Mouse (Mus musculus): ENCODE results near the gene Ankrd44. TPM values are rescaled to one million over a fixed set of nuclear protein-coding genes. Genes with fewer than 3 reads are reported as not detected.

The Ankrd44 gene
- total RNA-seq, 1 experiment from 2014 or later = 20.5 TPM

DNA sequence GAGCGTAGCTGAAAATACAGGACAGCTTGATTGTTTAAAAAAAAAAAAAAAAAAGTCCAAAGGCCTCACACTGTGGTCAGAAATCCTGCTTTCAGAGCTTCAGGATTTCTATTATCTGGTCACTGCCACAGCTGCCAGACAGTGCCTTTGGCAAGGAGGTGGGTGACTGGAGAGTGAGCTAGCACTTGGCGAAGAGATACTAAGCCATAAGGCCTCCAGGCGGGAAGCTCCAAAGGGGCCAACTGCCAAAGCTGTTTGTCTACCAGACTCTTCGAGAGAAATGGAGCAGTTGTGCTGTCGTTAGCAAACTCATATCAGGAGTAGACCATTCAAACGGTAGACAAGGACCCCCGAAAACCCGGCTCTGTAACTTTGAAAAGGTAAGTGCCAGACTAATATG is 3.5 kb downstream of the Ankrd44 start:
- DNase-seq = no peak

DNA sequence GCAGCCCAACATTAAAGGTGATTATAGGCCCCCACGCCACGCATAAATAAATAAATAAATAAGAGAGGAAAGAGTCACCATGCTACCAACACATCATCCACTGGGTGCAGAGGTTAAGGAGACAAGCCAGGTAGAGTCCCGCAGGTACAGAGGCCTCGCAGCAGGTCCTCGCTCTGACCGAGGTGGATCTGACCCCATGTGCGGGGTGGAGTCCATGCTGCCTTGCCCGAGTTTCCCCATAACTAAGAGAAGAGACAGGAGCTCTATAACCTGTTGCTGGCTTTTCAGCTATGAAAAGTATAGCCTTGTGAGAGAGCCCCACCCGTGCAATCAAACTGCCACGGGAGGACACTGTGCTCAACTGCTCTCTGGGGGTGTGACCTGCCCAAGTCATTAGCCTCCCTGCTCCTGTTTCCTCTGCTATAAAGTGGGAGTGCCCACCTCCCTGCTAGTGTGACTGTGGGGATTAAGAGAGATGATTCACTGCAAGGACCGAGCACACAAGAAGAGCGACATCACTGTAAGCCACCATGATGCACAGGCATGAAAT is 4.1 kb downstream of the Ankrd44 start:
- DNase-seq = no peak

DNA sequence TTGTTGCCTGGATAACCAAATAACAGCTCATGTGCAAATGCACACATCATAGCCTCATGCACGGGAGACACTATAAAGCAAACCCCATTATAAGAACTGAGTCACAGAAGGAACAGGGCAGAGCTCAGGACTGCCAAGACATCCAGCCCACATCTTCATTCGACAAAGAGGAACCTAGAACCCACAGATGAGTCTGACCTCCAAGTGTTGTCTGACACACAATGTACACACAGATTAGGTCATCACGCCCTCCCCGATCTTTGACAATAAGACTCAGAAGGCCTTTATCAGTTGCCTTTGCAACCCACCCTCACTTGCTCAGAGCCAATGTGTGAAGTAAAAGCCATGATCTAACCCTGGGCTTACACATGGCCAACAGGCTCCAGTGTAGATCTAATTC is 6.1 kb downstream of the Ankrd44 start:
- no peak for DNase-seq

DNA sequence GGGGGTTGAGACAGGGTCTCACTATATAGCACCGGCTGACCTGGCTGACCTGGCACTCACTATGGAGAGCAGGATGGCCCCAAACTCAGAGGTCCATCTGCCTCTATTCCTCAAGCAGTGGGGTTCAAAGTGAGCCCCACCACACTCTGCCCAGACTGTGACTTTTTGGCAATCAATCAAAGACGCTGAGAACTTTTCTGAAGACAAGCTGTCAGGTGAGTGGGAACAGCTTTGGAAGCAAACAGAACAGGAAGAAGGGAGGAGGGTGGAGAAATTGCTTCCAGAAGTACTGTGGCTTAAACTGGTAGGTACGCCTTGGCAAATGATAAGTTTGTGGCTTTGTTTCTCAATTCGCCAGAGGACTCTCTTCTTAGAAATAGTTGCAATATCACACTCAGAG is 9.7 kb downstream of the Ankrd44 start:
- DNase-seq = no peak

DNA sequence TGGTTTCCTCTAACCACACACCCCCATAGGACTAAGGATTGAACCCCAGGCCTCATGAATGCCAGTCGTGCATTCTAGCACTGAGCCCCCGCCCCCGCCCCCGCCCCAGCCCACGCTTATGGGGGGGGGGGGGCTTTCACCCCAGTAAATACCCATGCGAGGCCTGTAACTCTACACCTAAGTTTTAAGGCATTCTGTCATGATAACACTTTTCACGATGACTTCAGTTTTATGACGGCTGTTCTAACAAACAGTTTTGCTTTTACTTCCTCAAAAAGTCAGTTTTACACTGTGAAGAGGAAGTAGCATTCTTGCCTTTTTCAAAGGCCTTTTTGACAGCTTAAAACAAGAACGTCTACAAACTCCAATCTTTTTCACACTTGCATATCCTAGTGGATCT is 11.8 kb downstream of the Ankrd44 start:
- no peak for DNase-seq

DNA sequence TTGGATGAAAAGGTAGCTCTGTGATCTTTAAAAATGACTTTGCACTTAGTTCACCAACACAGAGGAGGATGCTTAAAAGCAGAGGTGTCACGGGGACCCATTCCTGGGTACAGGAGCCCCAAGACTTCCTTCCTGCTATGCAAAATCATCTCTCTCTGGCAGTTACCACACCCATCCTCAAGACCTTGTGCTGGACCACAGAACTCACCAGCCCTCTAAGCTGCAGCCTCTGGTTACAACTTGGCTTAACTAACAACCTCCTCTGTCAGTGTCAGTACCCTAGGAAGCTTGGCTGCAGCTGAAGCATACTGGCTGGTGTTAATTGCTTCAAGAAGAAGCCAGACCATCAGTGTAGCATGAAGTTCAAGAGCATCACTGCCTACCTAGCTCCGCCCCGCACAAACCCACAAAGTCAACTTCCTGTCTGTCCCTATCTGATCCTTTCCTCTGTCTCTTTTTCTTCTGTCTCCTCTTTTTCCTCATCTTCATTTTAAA is 12.8 kb downstream of the Ankrd44 start:
- DNase-seq = no peak

DNA sequence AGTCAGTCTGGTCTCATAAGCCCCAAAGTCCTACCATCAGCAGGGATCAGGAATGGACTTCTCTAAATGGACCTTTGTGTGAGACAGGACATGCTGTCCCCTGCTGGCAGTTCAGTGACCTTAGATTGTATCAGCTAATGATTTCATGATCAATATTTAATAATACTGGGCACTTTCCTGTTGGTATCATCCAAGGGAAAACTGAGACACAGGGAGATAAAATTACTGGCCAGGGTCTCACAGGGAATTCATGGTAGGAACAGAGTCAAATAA is 13.2 kb downstream of the Ankrd44 start:
- DNase-seq = no peak

DNA sequence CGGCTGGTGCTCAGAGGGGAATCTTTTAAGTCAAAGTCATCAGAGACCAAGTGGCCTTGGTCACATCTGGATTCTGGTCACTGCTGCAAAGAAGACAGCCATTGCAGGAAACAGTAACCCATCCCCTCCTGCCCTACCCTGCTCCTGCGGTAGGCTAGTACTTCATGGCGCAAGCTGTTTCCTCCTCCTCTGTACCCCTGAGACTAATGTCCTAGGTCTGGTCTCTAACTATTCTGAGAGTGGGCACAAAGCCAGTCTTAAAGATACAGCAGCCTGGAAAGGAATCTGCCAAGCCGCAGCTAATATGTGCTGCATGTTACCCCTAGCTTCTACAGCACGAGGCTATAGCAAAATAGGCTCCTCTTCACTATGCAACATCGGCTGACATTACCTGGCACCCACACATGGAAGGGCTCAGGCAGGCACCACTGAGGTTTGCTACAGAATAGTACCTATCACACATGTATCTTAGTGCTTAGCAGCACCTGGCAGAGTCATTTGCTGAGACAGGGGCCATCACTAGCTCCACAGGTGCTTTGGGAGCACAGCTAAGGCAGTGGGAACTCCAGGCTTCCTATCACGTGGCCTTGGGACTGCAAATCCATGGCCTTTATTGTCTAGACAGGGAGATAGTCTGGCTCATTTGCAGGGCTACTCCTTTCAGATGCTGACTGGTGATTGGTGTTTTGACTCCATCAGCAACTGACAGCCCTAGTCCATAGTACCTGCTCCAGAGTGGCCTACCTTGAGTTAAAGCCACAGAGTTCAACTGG is 13.7 kb downstream of the Ankrd44 start:
- peak; percentile 63 for DNase-seq

DNA sequence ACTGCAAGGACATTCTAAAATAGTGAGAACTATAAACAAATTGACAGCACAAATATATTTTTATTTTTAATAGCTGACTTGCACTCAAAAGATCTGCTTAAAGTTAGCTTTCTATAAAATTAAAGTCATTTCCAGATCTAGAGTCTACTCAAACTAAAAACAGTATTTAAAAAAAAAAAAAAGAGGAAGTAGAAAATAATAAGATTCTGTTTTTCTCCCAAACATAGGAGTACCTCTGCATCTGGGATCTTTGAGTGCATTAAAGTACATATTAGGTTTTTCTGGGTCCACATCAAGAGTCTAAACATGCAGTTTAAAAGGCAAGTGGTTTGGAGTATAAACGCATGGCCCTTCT is 15.0 kb downstream of the Ankrd44 start:
- no peak for DNase-seq

DNA sequence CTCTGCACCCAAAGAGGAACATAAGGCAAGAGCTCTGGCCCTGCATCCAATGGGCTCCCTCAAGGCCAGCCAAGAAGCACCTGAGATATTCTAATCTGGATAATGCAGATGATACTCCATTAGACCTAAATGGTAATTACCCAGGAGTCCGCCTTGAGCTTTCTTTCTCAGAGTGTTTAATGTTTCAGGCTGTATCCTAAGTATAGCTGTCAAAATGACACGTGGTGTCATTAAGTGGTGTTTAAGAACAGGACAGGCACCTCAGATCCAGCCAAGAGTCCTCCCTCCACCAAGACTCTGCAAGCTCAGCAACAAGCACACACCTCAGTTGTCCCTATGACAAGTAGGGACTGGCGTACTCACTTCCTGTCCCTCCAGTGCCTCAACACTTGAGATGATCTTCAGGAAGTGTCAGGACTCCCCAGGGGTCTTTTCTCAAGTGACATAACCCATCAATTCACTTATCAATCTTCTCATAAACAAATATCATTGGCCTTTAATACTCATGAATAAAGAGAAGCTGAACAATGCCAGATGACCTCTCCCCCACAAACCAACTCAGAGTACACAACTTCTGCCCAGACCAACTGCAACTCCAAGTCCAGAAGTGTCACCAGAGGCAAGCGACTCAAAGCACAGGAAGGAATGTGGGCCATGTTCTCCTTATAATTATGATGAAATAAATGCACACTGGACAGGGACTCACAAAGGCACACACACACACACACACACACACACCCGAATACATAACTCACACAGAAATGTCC is 15.5 kb downstream of the Ankrd44 start:
- no peak for DNase-seq

DNA sequence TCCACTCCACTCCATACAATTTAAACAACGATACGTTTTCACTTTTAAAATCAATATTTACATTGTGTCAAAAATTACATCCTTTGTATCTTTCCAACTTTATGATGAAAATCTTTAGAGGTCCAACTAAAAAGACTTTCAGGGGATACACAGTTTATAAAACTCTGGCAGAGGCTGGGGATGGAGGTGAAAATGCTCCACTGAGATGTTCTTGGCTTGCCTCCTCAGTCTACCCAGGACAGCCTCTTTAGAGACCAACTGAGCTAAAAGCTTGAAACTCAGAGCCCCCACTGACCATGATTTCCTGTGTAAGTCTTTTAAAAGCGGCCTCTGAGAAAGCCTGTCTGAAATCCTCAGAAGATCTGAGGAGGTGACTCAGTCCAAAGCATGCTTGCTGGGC is 17.4 kb downstream of the Ankrd44 start:
- no peak for DNase-seq

DNA sequence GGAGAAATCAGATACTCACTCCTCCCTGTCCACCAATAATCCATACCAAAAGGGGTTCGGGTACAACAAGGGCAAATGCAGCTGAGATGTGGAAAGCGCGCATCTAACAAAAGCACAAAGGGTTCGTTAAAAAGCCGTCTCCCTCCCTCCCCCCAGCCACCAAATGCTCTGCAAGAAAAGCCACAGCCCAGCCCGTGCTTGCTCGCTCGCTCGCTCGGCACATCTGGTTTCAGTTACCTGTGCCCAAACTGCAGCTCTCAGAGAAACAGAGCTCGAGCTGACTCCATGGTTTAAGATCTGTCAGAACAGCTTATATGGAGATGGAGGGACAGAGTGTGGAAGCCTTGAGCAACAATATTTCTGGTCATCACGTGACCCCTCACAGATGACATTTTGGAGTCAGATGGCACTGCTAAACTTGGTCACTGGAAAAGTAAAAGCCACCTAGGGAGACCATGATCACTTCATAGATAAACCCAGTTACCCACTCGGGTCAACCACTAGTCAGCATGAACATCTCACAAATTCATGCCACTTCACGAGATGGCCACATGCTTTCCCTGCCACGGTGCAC is 19.0 kb downstream of the Ankrd44 start:
- DNase-seq = no peak

DNA sequence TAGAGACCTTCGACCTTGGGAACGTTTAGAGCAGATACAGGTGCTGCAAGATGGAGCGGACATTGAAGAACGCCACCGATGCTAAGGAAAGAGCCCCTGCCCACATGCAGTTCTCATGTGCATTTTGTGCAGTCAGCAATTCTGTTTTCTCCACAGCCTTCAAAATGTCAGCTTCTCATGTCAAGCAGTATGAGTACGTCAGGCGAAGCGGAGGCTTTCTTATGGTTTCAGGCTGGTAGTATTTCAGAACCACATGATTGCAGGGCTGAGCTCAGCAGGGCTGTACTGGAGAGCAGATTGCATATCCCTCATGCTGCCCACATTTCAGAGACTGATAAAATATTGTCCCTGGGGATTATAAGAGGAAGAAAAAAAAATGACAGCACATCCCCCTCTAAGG is 19.9 kb downstream of the Ankrd44 start:
- DNase-seq = no peak

DNA sequence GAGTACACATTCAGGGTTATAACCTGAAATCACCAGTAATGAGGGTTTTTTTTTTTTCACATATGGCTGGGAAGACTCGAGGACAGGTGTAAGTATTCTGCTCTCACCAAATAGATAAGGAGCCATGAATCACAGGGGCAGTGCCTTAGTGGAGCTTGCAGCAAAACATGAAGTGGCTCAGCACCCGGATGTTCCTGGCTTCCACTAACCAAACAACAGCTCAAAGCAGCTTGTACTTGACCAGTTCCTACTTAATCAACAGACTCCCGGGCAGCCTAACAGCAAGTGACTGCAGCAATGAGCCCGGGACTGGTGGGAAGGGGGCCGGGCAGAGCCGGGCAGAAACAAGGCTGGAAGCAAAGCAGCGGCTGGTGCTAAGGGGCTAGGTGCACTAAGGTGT is 20.6 kb downstream of the Ankrd44 start:
- DNase-seq = no peak

DNA sequence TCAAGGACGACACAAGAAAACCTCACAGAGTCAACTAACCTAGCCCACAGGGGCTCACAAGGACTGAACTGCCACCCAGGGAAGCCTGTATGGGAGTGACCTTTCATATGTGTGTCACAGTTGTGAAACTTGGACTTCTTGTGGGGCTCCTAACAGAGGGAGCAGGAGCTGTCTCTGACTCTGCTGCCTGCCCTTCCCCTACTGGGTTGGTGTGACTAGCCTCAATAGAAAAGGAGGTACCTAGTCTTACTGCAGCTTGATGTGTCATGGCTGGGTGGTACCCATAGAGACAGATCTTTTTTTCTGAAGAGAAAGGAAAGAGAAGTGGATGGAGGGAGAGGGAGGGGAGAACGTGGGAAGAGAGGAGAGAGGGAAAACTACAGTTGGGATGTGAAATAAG is 22.0 kb downstream of the Ankrd44 start:
- no peak for DNase-seq

DNA sequence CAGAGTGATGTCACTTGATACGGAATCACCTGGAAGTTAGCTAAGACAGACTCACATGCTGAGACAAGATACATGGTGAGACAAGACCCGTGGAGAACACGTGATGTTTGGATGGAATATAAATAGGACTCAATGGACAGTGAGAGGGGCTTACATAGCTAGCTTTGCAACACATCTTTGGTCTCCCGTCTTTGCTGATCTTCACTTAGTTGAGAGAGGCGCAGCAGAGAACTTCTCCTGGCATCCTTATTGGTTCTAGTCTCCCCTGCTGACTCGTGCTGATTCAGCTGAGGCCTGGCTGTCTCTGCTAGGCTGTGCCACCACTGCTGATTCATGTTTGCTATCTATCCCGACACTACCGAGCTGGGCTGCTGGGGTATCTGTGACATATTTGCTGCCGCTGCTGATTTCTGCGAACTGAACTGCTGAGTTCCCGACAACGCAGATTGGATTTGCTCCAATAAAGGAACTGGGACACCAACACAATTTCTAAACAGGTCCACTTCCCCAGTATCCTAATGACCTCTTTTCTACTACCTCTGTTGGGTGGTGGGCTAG is 23.4 kb downstream of the Ankrd44 start:
- DNase-seq = no peak

DNA sequence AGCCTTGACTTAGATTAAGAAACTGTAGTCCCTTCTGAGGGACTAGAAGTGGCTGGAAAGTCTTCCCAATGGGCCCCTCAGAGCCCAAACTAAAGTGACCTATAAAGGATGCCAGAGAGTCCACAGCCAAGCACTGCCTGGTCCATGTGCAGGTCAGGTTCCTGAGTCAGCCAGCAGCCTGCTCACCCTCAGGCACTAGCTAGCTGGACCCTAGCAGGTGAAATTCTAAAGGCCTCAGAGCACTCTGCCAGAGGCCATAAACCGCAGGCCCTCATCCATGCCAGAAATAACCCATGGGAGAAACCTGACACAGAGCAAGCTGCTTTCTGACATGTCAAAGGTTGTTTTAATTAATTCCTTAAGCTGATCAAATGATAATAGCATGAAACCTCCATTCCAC is 25.1 kb downstream of the Ankrd44 start:
- no peak for DNase-seq

DNA sequence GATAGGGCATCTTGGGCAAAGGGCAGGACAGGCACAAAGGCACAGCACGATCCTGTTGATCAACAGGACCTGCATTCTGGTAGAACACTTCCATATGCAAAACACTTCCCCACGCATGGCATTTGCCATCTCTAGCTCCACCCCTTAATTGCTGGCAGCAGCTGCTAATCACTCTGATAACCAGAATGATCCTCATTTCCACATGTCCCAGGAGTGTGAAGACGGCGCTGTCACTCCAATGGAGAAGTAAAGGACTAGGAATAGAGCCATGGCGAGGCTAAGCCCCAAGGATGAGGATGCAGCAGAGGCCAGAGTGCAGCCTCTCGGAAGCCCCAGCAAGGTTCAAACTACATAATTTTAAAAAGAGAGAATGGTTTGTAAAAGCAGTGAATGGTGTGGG is 26.9 kb downstream of the Ankrd44 start:
- no peak for DNase-seq

DNA sequence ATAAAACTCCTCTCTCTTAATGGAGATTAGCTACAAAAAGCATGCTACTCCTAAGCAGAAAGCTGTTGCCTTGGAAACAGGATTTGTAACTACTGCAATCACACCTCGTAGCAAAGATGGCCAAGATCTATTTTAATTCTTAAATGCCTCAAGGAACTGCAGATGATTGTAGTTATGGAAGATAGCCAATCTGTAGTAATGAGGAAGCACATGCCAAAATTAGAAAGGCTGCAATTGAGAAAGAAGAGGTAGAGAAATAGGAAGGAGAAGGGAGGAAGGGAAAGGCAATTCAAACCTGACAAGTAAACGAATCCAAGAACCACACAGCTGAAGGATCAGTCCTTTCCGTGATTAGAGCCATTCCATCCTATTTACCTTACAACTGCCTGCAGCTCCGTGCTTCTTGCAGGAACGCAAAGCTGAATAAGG is 27.5 kb downstream of the Ankrd44 start:
- no peak for DNase-seq

DNA sequence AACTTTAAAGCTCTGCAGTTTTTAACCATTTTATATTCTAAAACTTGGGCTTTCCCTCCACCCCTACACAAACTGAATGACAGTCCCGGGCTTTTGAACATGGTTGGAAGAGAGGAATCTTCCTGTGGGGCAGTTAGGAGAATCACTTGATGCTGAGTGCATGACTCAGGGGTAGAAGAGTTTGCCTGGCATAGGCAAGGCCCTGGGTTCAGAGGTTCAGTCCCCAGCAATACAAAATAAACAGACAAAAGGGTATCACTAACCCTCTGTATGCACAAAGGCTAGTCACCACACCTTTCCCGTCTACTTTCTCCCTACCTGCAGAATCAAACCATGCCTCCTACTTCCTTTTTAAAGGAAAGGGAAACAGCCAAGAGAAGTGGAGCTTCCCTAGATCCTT is 28.5 kb downstream of the Ankrd44 start:
- DNase-seq = no peak

DNA sequence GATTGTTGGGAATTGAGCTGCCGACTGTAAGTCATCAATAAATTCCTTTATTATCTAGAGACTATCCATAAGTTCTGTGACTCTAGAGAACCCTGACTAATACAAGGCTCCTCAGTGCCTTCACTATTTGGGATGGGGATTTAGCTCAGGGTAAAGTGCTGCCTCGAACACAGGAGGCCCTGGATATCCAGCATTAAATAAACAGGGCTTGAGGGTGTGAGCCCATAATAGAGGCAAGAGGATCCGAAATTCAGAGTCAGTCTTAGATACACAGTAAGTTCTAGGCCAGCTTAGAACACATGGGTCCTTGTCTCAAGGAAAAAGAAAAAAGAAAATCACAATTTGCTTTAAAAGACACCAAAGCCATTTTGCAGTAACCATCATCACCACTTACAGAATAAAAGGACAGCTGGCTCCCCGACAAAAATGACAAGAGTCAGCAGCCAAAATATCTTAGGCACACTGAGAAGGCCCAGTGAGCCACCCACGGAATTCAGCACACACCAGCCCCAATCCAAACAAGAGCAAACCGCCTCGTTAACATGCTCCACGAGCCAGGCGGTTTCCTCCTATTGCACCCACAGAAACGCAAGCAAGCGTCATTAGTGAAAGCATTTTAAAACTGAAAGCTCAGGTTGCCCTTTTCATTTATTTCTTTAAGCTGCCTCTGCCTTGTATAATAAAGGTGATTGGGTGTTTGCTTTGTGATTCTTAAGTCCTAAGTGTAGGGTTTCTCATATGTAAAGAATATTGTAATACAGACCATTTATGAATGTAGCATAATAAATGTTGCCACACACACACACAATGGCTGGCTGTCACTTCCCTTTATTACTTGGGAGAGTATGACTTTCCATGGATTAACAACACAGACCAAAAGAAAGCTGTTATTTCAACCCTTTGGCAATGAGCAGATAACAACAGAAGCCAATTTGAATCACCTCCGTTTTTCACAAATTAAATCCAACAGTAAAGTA is 29.8 kb downstream of the Ankrd44 start:
- no peak for DNase-seq

DNA sequence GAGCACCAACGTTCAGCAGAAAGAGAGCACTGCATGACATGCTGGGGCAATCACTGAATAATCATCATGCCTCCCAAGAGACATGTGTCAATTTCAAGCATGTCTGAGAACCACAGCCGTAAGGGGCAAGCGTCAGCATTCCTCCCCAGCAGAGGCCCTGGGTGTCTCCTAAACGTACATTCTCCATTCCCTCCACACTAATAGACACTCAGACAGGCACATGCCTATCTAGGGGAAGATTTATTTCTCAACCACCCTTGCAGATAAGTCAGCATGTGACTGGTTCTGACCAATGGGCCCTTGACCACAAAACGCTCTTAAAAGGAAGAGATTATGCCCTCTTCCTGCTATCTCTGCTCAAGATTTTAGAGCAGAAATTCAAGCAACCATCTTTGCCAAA is 37.7 kb downstream of the Ankrd44 start:
- no peak for DNase-seq

All from adrenal gland, postnatal 14 days (tissue).